Mouse (Mus musculus) limb, embryonic 14.5 days (tissue): ENCODE results near the gene Hdac11. TPM values are rescaled to one million over a fixed set of nuclear protein-coding genes. Genes with fewer than 3 reads are reported as not detected.

Source experiments
- ATAC-seq: fragments of 200-750 bp; cut with Nextera tagmentation; 2 replicates; pipeline ENCODE4 v1.8.0; 2017; ENCODE audit warnings: low read depth, moderate number of reproducible peaks, moderate TSS enrichment; ENCODE audit not compliant: low FRiP score
- DNase-seq: peaks from one replicate; pipeline ENCODE4 v3.0.0-alpha.2; 2015; ENCODE audit warnings: low spot score
- H3K27ac ChIP-seq: fragments of 300-500 bp; sonication (generic); replicated peaks from 2 replicates; pipeline ENCODE4 v1.5.1; 2014; ENCODE audit warnings: low read depth, mild to moderate bottlenecking, low read length, moderate library complexity, mixed read lengths
- H3K27me3 ChIP-seq: fragments of 300-500 bp; sonication (generic); 2 replicates; pipeline ENCODE4 v1.6.1; 2014; ENCODE audit warnings: low read length, mixed read lengths; ENCODE audit not compliant: control insufficient read depth, insufficient read depth
- H3K36me3 ChIP-seq: fragments of 300-500 bp; sonication (generic); 2 replicates; pipeline ENCODE4 v1.6.1; 2014; ENCODE audit warnings: mild to moderate bottlenecking, low read length, moderate library complexity, mixed read lengths; ENCODE audit not compliant: control insufficient read depth, insufficient read depth
- H3K4me1 ChIP-seq: fragments of 300-500 bp; sonication (generic); 2 replicates; pipeline ENCODE4 v1.6.1; 2014; ENCODE audit warnings: antibody characterized with exemption, low read length, mixed read lengths; ENCODE audit not compliant: control insufficient read depth, insufficient read depth
- H3K4me2 ChIP-seq: fragments of 300-500 bp; sonication (generic); replicated peaks from 2 replicates; pipeline ENCODE4 v1.6.1; 2014; ENCODE audit warnings: low read depth, mild to moderate bottlenecking, low read length, moderate library complexity; ENCODE audit not compliant: severe bottlenecking
- H3K4me3 ChIP-seq: fragments of 300-500 bp; sonication (generic); replicated peaks from 2 replicates; pipeline ENCODE4 v1.5.1; 2014; ENCODE audit warnings: low read length
- H3K9ac ChIP-seq: fragments of 300-500 bp; sonication (generic); 2 replicates; pipeline ENCODE4 v1.6.1; 2014; ENCODE audit warnings: mild to moderate bottlenecking, low read depth, low read length, moderate library complexity; ENCODE audit not compliant: severe bottlenecking
- H3K9me3 ChIP-seq: fragments of 300-500 bp; sonication (generic); 2 replicates; pipeline ENCODE4 v1.6.1; 2016; ENCODE audit warnings: low read length; ENCODE audit not compliant: control insufficient read depth
- POLR2A ChIP-seq: fragments of 200-500 bp; IDR thresholded peaks from 2 replicates; pipeline ENCODE4 v1.8.0; 2012; ENCODE audit warnings: inconsistent platforms, mild to moderate bottlenecking, moderate library complexity, borderline replicate concordance; ENCODE audit not compliant: insufficient read depth, insufficient read length; ENCODE audit errors: extremely low read depth
- WGBS: fragments of 180-500 bp; shearing (Covaris S2); extraction: QIAGEN DNeasy Blood & Tissue Kit; methylation state at CpG from one replicate; pipeline ENCODE4 v1.1.7; 2014; 5-methylcytosine and 5-hydroxymethylcytosine counted together
- polyA plus RNA-seq, 2 experiments: library from polyadenylated mRNA; depleted of rRNA in 1 of 2; stranded (reverse) in 1 of 2; unstranded in 1 of 2; fragments of >200 nt; fragmentation: Nextera tagmentation in 1 of 2; extraction: Ambion mirVana in 1 of 2; gene quantifications; 2 replicates each; pipeline versions ENCODE4 v1.2.1 to v1.2.3; 2012 to 2014

Gene Hdac11
- polyA plus RNA-seq, 2 experiments: 18.5 to 43.9 TPM

DNA sequence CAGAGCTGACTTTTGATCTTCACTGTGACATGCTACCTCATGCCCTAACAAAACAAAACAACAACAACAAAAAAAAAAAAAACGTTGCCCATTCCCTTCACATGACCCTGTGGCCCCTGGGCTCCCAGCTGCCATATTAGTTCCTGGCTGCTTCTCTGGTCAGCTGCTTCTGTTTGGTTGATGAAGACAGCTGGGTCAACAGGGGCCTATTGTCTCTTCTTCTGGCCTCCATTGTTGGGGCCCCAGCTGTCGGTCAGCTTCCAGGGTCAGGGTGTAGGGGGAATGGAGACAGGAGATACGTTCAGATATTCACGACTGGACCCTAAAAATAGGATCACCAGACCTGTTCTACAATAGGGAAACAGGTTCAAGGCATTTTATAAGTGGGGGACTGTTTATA lies 403 bp upstream of the Hdac11 start:
- H3K4me1 ChIP-seq: peaks cover 42% of the 10 kb centered on the region

DNA sequence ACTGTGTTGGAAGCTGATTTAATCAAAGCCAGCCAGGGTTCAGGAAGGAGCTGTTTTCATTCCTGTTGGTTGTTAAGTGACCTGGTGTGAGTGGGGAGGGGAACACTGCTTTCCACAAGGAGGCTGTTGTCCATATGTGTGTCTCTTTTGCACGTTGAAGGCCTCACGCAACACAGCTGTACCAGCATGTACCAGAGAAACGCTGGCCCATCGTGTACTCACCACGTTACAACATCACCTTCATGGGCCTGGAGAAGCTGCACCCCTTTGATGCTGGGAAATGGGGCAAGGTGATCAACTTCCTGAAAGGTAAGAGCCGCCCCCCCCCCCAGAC lies 739 bp downstream of the Hdac11 start:
- no peak for DNase-seq
- Histone ChIP-seq H3K4me2 (peak overlapping the region; percentile 72), H3K27ac (peak overlapping the region; percentile 82), H3K4me3 (peak overlapping the region; percentile 64), H3K9me3 (no peaks in the 10 kb centered on the region), H3K9ac (peak overlapping the region; percentile 71), H3K4me1 (peaks cover 42% of the 10 kb centered on the region), H3K27me3 (no peaks in the 10 kb centered on the region), H3K36me3 (0 out of 2 replicates have a peak, but pooled peaks cover 3% of the 10 kb centered on the region)
- TF ChIP-seq POLR2A: no peak
- 10% methylated on average over 5 of the region's 6 CpGs for WGBS
- ATAC-seq: no peak

More for the DNA sequence above, 403 bp upstream of the Hdac11 start:
- Histone ChIP-seq H3K27me3 (no peaks in the 10 kb centered on the region), H3K9ac (no peak overlapping the region), H3K27ac (peak overlapping the region; percentile 82; the same call in 1 of the 2 replicates), H3K36me3 (0 out of 2 replicates have a peak, but pooled peaks cover 3% of the 10 kb centered on the region), H3K4me3 (peak overlapping the region; percentile 64), H3K4me2 (peak overlapping the region; percentile 72), H3K9me3 (no peaks in the 10 kb centered on the region)
- TF ChIP-seq POLR2A: no peak
- ATAC-seq (0 out of 2 replicates have a peak, but pooled peaks have one; percentile 0), DNase-seq (no peak)
- 26% methylated on average over 4 of the region's 4 CpGs for WGBS

DNA sequence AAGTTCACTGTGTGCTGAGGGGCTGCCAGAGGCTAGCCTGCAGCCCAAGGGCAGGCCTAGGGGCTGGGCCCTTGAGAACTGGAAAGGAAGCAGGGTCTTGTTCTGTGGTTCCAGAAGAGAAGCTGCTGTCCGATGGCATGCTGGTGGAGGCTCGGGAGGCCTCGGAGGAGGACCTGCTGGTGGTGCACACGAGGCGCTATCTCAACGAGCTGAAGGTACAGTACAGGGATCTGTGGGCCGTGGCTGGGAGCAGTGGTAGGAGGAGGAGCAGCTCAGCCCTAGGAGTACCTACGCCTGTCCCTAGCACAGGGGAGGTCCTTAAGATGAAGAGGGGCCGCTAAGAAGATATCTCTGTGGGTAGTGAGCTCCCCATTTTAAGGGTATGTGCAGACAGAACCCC lies 2.6 kb downstream of the Hdac11 start:
- H3K4me1 ChIP-seq: peaks cover 40% of the 10 kb centered on the region
- no peak for TF ChIP-seq POLR2A
- no peaks in the 10 kb centered on the region for H3K9me3 ChIP-seq
- 85% methylated on average over 9 of the region's 9 CpGs for WGBS
- H3K9ac ChIP-seq: no peak overlapping the region
- no peaks in the 10 kb centered on the region for H3K27me3 ChIP-seq
- 0 out of 2 replicates have a peak overlapping the region, but pooled peaks have one; percentile 15 for H3K4me2 ChIP-seq
- ATAC-seq (no peak), DNase-seq (no peak)
- no peak overlapping the region for H3K27ac ChIP-seq
- no peak overlapping the region for H3K4me3 ChIP-seq
- H3K36me3 ChIP-seq: 0 out of 2 replicates have a peak, but pooled peaks cover 3% of the 10 kb centered on the region

DNA sequence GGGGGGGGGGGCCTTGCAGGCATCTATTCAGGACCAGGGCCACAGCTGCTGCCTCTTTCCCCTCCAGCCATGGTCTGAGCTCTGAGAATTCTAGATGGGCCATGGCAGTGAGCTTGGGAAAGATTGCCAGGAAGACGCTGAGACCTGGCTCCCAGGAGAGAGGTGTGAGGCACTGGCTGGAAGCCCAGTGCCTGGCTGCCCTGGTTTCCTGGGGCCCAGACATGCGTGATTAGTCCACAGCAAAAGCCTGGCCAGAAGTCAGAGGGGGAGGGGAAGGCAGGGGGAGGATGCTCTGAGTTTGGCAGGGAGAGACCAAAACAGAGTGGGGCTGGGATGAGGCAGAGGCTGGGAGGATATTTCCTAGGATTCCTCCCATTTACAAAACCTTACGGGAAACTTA lies 3.9 kb downstream of the Hdac11 start:
- no peak for ATAC-seq
- no peak overlapping the region for H3K4me2 ChIP-seq
- peak; percentile 52 for DNase-seq
- H3K4me3 ChIP-seq: no peak overlapping the region
- 22% methylated on average over 3 of the region's 3 CpGs for WGBS
- no peak overlapping the region for H3K9ac ChIP-seq
- H3K27me3 ChIP-seq: no peaks in the 10 kb centered on the region
- peak overlapping the region; percentile 9; the same call in 1 of the 2 replicates for H3K27ac ChIP-seq
- no peak for TF ChIP-seq POLR2A
- H3K4me1 ChIP-seq: peaks cover 40% of the 10 kb centered on the region
- no peaks in the 10 kb centered on the region for H3K9me3 ChIP-seq
- 0 out of 2 replicates have a peak, but pooled peaks cover 3% of the 10 kb centered on the region for H3K36me3 ChIP-seq

DNA sequence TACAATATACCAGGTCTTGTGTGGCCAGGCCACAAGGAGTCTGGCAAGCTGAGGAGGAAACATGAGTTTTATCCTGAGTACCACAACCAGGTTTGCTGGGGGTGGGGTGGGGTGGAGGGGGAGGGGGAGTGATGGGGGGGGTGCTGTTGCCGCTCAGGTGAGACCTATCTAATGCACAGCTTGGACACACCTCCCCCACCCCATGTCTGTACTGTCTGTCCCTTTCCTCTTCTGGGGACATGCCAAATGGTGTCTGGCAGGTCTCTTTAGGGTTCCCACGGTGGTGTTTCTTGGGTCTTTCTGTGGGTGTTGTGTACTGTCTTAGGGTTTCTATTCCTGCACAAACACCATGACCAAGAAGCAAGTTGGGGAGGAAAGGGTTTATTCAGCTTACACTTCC lies 4.5 kb downstream of the Hdac11 start:
- WGBS: 65% methylated on average over 2 of the region's 2 CpGs
- no peak for TF ChIP-seq POLR2A

More for the DNA sequence above, 4.5 kb downstream of the Hdac11 start:
- Histone ChIP-seq H3K9me3 (no peaks in the 10 kb centered on the region), H3K27me3 (no peaks in the 10 kb centered on the region), H3K27ac (no peak overlapping the region), H3K4me3 (no peak overlapping the region), H3K4me2 (no peak overlapping the region), H3K36me3 (0 out of 2 replicates have a peak, but pooled peaks cover 5% of the 10 kb centered on the region), H3K9ac (no peak overlapping the region), H3K4me1 (peaks cover 40% of the 10 kb centered on the region)
- DNase-seq (no peak), ATAC-seq (no peak)
